Mouse (Mus musculus): ENCODE results near the gene Ankrd13b. TPM values are rescaled to one million over a fixed set of nuclear protein-coding genes. Genes with fewer than 3 reads are reported as not detected.

The Ankrd13b gene
- total and polyA plus RNA-seq, 3 experiments = 0.41 to 1.3 TPM; not detected in 1

- peaks cover 40% of the 10 kb centered on the region for H3K4me1 ChIP-seq (ENCODE audit: insufficient read depth, low read depth, low read length)
- 0 out of 2 replicates have a peak, but pooled peaks cover 5% of the 10 kb centered on the region for H3K9me3 ChIP-seq (replicated peaks)
- TF ChIP-seq GATA1 (IDR thresholded peaks at IDR 0.05; ENCODE audit: borderline replicate concordance, low read length) (no peak), POLR2AphosphoS5 (IDR thresholded peaks at IDR 0.05; ENCODE audit: insufficient replicate concordance, low read depth, low read length) (no peak), CTCF (IDR thresholded peaks at IDR 0.05; ENCODE audit: low read depth, low read length) (no peak), TAL1 (conservative IDR thresholded peaks at IDR 0.05; ENCODE audit: low read depth, low read length) (no peak), GATA2 (IDR thresholded peaks at IDR 0.05; ENCODE audit: borderline replicate concordance, low read depth, low read length) (no peak)
- H3K27me3 ChIP-seq (ENCODE audit: insufficient read depth, low read length) = peaks cover 60% of the 10 kb centered on the region
- no peak for DNase-seq (ENCODE audit: low spot score)
- peak overlapping the region; percentile 69 for H3K4me3 ChIP-seq (ENCODE audit: low read depth, low read length)
- no peaks in the 10 kb centered on the region for H3K36me3 ChIP-seq (replicated peaks)
- no peak for ATAC-seq (ENCODE audit: extremely low read depth, insufficient number of reproducible peaks, low FRiP score, poor library complexity, severe bottlenecking)
Observed at GRCm38 (mm10) chr11:77488771-77489581, 502 bp downstream of the Ankrd13b start.

- H3K27me3 ChIP-seq (ENCODE audit: insufficient read depth, low read length) = peaks cover 76% of the 10 kb centered on the region
- H3K36me3 ChIP-seq (replicated peaks) = no peaks in the 10 kb centered on the region
- no peak for DNase-seq (ENCODE audit: low spot score)
- 0 out of 2 replicates have a peak, but pooled peaks cover 5% of the 10 kb centered on the region for H3K9me3 ChIP-seq (replicated peaks)
- peaks cover 24% of the 10 kb centered on the region for H3K4me1 ChIP-seq (ENCODE audit: insufficient read depth, low read depth, low read length)
- ATAC-seq (ENCODE audit: extremely low read depth, insufficient number of reproducible peaks, low FRiP score, poor library complexity, severe bottlenecking) = no peak
- no peak overlapping the region for H3K4me3 ChIP-seq (ENCODE audit: low read depth, low read length)
- no peak for TF ChIP-seq GATA1 (IDR thresholded peaks at IDR 0.05; ENCODE audit: borderline replicate concordance, low read length)
- TF ChIP-seq CTCF (IDR thresholded peaks at IDR 0.05; ENCODE audit: low read depth, low read length) = no peak
- TF ChIP-seq GATA2 (IDR thresholded peaks at IDR 0.05; ENCODE audit: borderline replicate concordance, low read depth, low read length) = no peak
- no peak for TF ChIP-seq TAL1 (conservative IDR thresholded peaks at IDR 0.05; ENCODE audit: low read depth, low read length)
- TF ChIP-seq POLR2AphosphoS5 (IDR thresholded peaks at IDR 0.05; ENCODE audit: insufficient replicate concordance, low read depth, low read length) = no peak
Observed at GRCm38 (mm10) chr11:77486798-77487197, 2.7 kb downstream of the Ankrd13b start.

GRCm38 (mm10) chr11:77485229-77485628, 4.2 kb downstream of the Ankrd13b start:
- no peaks in the 10 kb centered on the region for H3K36me3 ChIP-seq (replicated peaks)
- H3K4me3 ChIP-seq (ENCODE audit: low read depth, low read length) = no peak overlapping the region
- H3K27me3 ChIP-seq (ENCODE audit: insufficient read depth, low read length) = peaks cover 72% of the 10 kb centered on the region
- no peak for DNase-seq (ENCODE audit: low spot score)
- H3K9me3 ChIP-seq (replicated peaks) = 0 out of 2 replicates have a peak, but pooled peaks cover 5% of the 10 kb centered on the region
- peaks cover 13% of the 10 kb centered on the region for H3K4me1 ChIP-seq (ENCODE audit: insufficient read depth, low read depth, low read length)
- no peak for ATAC-seq (ENCODE audit: extremely low read depth, insufficient number of reproducible peaks, low FRiP score, poor library complexity, severe bottlenecking)
- TF ChIP-seq GATA1 (IDR thresholded peaks at IDR 0.05; ENCODE audit: borderline replicate concordance, low read length) (no peak), GATA2 (IDR thresholded peaks at IDR 0.05; ENCODE audit: borderline replicate concordance, low read depth, low read length) (no peak), CTCF (IDR thresholded peaks at IDR 0.05; ENCODE audit: low read depth, low read length) (no peak), TAL1 (conservative IDR thresholded peaks at IDR 0.05; ENCODE audit: low read depth, low read length) (no peak), POLR2AphosphoS5 (IDR thresholded peaks at IDR 0.05; ENCODE audit: insufficient replicate concordance, low read depth, low read length) (no peak)

GRCm38 (mm10) chr11:77483510-77484255, 5.8 kb downstream of the Ankrd13b start:
- no peak overlapping the region for H3K4me3 ChIP-seq (ENCODE audit: low read depth, low read length)
- H3K36me3 ChIP-seq (replicated peaks) = no peaks in the 10 kb centered on the region
- DNase-seq (ENCODE audit: low spot score) (no peak), ATAC-seq (ENCODE audit: extremely low read depth, insufficient number of reproducible peaks, low FRiP score, poor library complexity, severe bottlenecking) (no peak)
- no peak for TF ChIP-seq POLR2AphosphoS5 (IDR thresholded peaks at IDR 0.05; ENCODE audit: insufficient replicate concordance, low read depth, low read length)
- no peak for TF ChIP-seq CTCF (IDR thresholded peaks at IDR 0.05; ENCODE audit: low read depth, low read length)
- TF ChIP-seq GATA2 (IDR thresholded peaks at IDR 0.05; ENCODE audit: borderline replicate concordance, low read depth, low read length) = no peak
- no peak for TF ChIP-seq GATA1 (IDR thresholded peaks at IDR 0.05; ENCODE audit: borderline replicate concordance, low read length)
- TF ChIP-seq TAL1 (conservative IDR thresholded peaks at IDR 0.05; ENCODE audit: low read depth, low read length) = no peak
- H3K27me3 ChIP-seq (ENCODE audit: insufficient read depth, low read length) = peaks cover 65% of the 10 kb centered on the region
- 0 out of 2 replicates have a peak, but pooled peaks cover 1% of the 10 kb centered on the region for H3K4me1 ChIP-seq (ENCODE audit: insufficient read depth, low read depth, low read length)
- no peaks in the 10 kb centered on the region for H3K9me3 ChIP-seq (replicated peaks)

- TF ChIP-seq CTCF (IDR thresholded peaks at IDR 0.05; ENCODE audit: low read depth, low read length) (no peak), TAL1 (conservative IDR thresholded peaks at IDR 0.05; ENCODE audit: low read depth, low read length) (no peak), GATA1 (IDR thresholded peaks at IDR 0.05; ENCODE audit: borderline replicate concordance, low read length) (no peak), POLR2AphosphoS5 (IDR thresholded peaks at IDR 0.05; ENCODE audit: insufficient replicate concordance, low read depth, low read length) (no peak), GATA2 (IDR thresholded peaks at IDR 0.05; ENCODE audit: borderline replicate concordance, low read depth, low read length) (no peak)
- H3K9me3 ChIP-seq (replicated peaks) = no peaks in the 10 kb centered on the region
- no peak for ATAC-seq (ENCODE audit: extremely low read depth, insufficient number of reproducible peaks, low FRiP score, poor library complexity, severe bottlenecking)
- peaks cover 61% of the 10 kb centered on the region for H3K27me3 ChIP-seq (ENCODE audit: insufficient read depth, low read length)
- no peak overlapping the region for H3K4me3 ChIP-seq (ENCODE audit: low read depth, low read length)
- no peak for DNase-seq (ENCODE audit: low spot score)
- no peaks in the 10 kb centered on the region for H3K4me1 ChIP-seq (ENCODE audit: insufficient read depth, low read depth, low read length)
- H3K36me3 ChIP-seq (replicated peaks) = no peaks in the 10 kb centered on the region
Observed at GRCm38 (mm10) chr11:77483043-77483442, 6.4 kb downstream of the Ankrd13b start.

GRCm38 (mm10) chr11:77476895-77477294, 12.6 kb downstream of the Ankrd13b start:
- H3K4me1 ChIP-seq (ENCODE audit: insufficient read depth, low read depth, low read length) = no peaks in the 10 kb centered on the region; the same call in 1 of the 2 replicates
- H3K9me3 ChIP-seq (replicated peaks) = no peaks in the 10 kb centered on the region
- peaks cover 59% of the 10 kb centered on the region for H3K27me3 ChIP-seq (ENCODE audit: insufficient read depth, low read length)
- H3K36me3 ChIP-seq (replicated peaks) = no peaks in the 10 kb centered on the region
- TF ChIP-seq TAL1 (conservative IDR thresholded peaks at IDR 0.05; ENCODE audit: low read depth, low read length) (no peak), GATA1 (IDR thresholded peaks at IDR 0.05; ENCODE audit: borderline replicate concordance, low read length) (no peak), POLR2AphosphoS5 (IDR thresholded peaks at IDR 0.05; ENCODE audit: insufficient replicate concordance, low read depth, low read length) (no peak), GATA2 (IDR thresholded peaks at IDR 0.05; ENCODE audit: borderline replicate concordance, low read depth, low read length) (no peak), CTCF (IDR thresholded peaks at IDR 0.05; ENCODE audit: low read depth, low read length) (no peak)
- no peak overlapping the region for H3K4me3 ChIP-seq (ENCODE audit: low read depth, low read length)
- DNase-seq (ENCODE audit: low spot score) = no peak
- ATAC-seq (ENCODE audit: extremely low read depth, insufficient number of reproducible peaks, low FRiP score, poor library complexity, severe bottlenecking) = no peak

Data from G1E (cell line).